ENCODE assay signal across 21 mouse cellular contexts in the genomic region with DNA sequence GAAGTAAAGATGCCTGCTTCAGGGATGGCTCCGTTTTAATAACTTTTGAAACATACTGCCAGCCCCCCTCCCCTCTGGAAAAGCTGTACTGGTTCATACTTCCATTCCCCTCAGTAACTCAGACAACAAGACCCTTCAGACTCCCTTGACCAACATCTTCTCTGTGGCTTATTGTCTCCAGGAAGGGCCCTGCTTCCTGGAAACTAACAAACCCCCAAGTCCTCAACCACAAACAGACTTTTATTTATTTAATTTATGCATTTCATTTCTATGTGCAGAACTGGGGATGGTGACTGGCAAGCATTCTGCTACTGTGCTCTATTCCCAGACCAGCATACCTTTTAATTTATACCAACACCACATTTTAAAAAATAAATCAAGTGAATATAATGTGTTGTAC.
"Had no signal": no experiment of that assay in that cellular context is flagged by ENCODE, and none has a peak within 500 bp of the region (broad histone marks: within the 10 kb centered on the region; RNA-seq: fewer than 3 reads in every experiment).

No protein-coding gene starts in this region.

- DNase-seq: liver, postnatal 0 days; lung, adult 2 months; lung, postnatal 14 days; lung, postnatal 36 days; midbrain, embryonic 14.5 days; retina, postnatal 1 day; right cerebral cortex, adult 18-20 months; right cerebral cortex, postnatal 25 days; right cerebral cortex, postnatal 4 days; spleen, adult 18-20 months; thymus, adult 18-20 months; thymus, postnatal 14 days; thymus, postnatal 36 days had no signal

- H3K4me3 ChIP-seq: liver, embryonic 15.5 days; lung, embryonic 15.5 days; midbrain, embryonic 10.5 days; midbrain, embryonic 12.5 days; neural tube, embryonic 12.5 days had no signal

- H3K27ac ChIP-seq: liver, embryonic 15.5 days; lung, embryonic 15.5 days; macrophage; midbrain, embryonic 10.5 days; midbrain, embryonic 12.5 days; neural tube, embryonic 12.5 days had no signal

- H3K36me3 ChIP-seq: liver, embryonic 15.5 days; lung, embryonic 15.5 days; midbrain, embryonic 10.5 days; midbrain, embryonic 12.5 days; neural tube, embryonic 12.5 days had no signal

- H3K9ac ChIP-seq: liver, embryonic 15.5 days; liver, postnatal 0 days; lung, embryonic 15.5 days; midbrain, embryonic 12.5 days; neural tube, embryonic 12.5 days had no signal

- H3K27me3 ChIP-seq: liver, embryonic 15.5 days; lung, embryonic 15.5 days; midbrain, embryonic 12.5 days; neural tube, embryonic 12.5 days had no signal

- H3K9me3 ChIP-seq: liver, embryonic 15.5 days; lung, embryonic 15.5 days; midbrain, embryonic 10.5 days; midbrain, embryonic 12.5 days; neural tube, embryonic 12.5 days had no signal

- H3K4me2 ChIP-seq: liver, embryonic 15.5 days; lung, embryonic 15.5 days; midbrain, embryonic 12.5 days; neural tube, embryonic 12.5 days had no signal

- H3K4me1 ChIP-seq: liver, embryonic 15.5 days; lung, embryonic 15.5 days; midbrain, embryonic 10.5 days; midbrain, embryonic 12.5 days; neural tube, embryonic 12.5 days had no signal

- ATAC-seq: liver, postnatal 0 days; lung, postnatal 0 days; midbrain, embryonic 16.5 days had no signal
